Mouse (Mus musculus) urinary bladder, postnatal 10 days (tissue): ENCODE results near the gene St3gal3.

Experiments
- DNase-seq: peaks from one replicate; pipeline ENCODE4 v3.0.0; 2022; ENCODE audit warnings: low spot score

St3gal3 gene

GRCm38 (mm10) chr4:117984206-117984605, 150.5 kb downstream of the St3gal3 start:
- no peak for DNase-seq

GRCm38 (mm10) chr4:117982706-117983105, 152.0 kb downstream of the St3gal3 start:
- no peak for DNase-seq

- no peak for DNase-seq
These were observed 153.2 kb downstream of the St3gal3 start for GRCm38 (mm10) chr4:117981518-117981917.

- no peak for DNase-seq
These were observed 154.6 kb downstream of the St3gal3 start for GRCm38 (mm10) chr4:117980161-117980560.

GRCm38 (mm10) chr4:117979181-117979580, 155.5 kb downstream of the St3gal3 start:
- no peak for DNase-seq

GRCm38 (mm10) chr4:117978282-117978681, 156.4 kb downstream of the St3gal3 start:
- no peak for DNase-seq

GRCm38 (mm10) chr4:117977841-117978240, 156.9 kb downstream of the St3gal3 start:
- no peak for DNase-seq

- no peak for DNase-seq
These were observed 157.3 kb downstream of the St3gal3 start for GRCm38 (mm10) chr4:117977371-117977770.

GRCm38 (mm10) chr4:117975820-117976219, 158.9 kb downstream of the St3gal3 start:
- no peak for DNase-seq

GRCm38 (mm10) chr4:117974719-117975118, 160.0 kb downstream of the St3gal3 start:
- DNase-seq: no peak

- DNase-seq: no peak
These were observed 161.7 kb downstream of the St3gal3 start for GRCm38 (mm10) chr4:117972999-117973398.

GRCm38 (mm10) chr4:117964346-117965025, 170.2 kb downstream of the St3gal3 start:
- no peak for DNase-seq

- no peak for DNase-seq
These were observed 177.2 kb downstream of the St3gal3 start for GRCm38 (mm10) chr4:117957492-117957891.

- DNase-seq: no peak
These were observed 187.2 kb downstream of the St3gal3 start for GRCm38 (mm10) chr4:117947493-117947892.

- DNase-seq: no peak
These were observed 187.9 kb downstream of the St3gal3 start for GRCm38 (mm10) chr4:117946639-117947305.

GRCm38 (mm10) chr4:117943317-117943716, 191.4 kb downstream of the St3gal3 start:
- no peak for DNase-seq

- DNase-seq: no peak
These were observed 197.8 kb downstream of the St3gal3 start for GRCm38 (mm10) chr4:117936964-117937363.

- DNase-seq: no peak
These were observed 200.6 kb downstream of the St3gal3 start for GRCm38 (mm10) chr4:117934081-117934480.

- DNase-seq: no peak
These were observed 201.5 kb downstream of the St3gal3 start for GRCm38 (mm10) chr4:117933248-117933647.

- no peak for DNase-seq
These were observed 205.3 kb downstream of the St3gal3 start, which contains the start of gene Artn for GRCm38 (mm10) chr4:117929391-117929881. TSS of gene Artn (minus strand) at chr4:117929763.

- no peak for DNase-seq
These were observed 205.9 kb downstream of the St3gal3 start for GRCm38 (mm10) chr4:117928699-117929241.

- no peak for DNase-seq
These were observed 206.5 kb downstream of the St3gal3 start for GRCm38 (mm10) chr4:117928234-117928633.
